ENCODE assay signal across 9 mouse cellular contexts in the genomic region with DNA sequence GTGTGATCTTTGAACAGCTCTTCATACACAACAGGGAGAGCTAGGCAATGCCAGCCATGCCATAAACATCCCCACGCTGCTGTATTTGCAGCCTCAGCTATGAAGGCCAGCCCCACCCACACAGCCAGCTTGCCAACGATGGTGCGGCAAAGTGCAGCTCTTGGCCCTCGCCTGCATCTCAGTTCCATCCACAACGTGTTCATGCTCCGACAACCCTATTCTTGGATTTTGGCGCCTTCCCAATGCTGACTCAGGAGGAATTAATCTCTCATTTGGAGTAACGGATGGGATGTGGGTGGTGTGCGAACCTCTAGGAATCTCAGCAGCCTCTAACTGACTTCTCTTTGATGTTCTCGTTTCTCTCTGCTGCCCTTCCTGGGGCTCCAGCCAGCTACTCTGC. TPM values are rescaled to one million over a fixed set of nuclear protein-coding genes. Genes with fewer than 3 reads are reported as not detected.
A peak's percentile ranks its signal among the peaks of the same experiment; 100 is the strongest.
DNase-seq lines count a peak whose midpoint lies in the region.
"Had no signal": no experiment of that assay in that cellular context is flagged by ENCODE, and none has a peak within 500 bp of the region (broad histone marks: within the 10 kb centered on the region; RNA-seq: fewer than 3 reads in every experiment).

No protein-coding gene starts in this region.

- peak; percentile 22 for DNase-seq in gastrocnemius, adult 18-20 months (ENCODE audit: low spot score)
- no peak for DNase-seq in gastrocnemius, postnatal 4 days (ENCODE audit: low spot score in 2 of 2)
- DNase-seq in retina, postnatal 1 day = peak; percentile 41
- no peak for DNase-seq in retina, embryonic 14.5 days (ENCODE audit: low spot score)
- DNase-seq in left cerebral cortex, adult 11 months (ENCODE audit: low spot score) = peak; percentile 78
- peak; percentile 80 for DNase-seq in right cerebral cortex, postnatal 14 days
- no peak for DNase-seq in thymus, postnatal 25 days
- DNase-seq in yolk sac, embryonic 10.5 days (ENCODE audit: low spot score) = no peak

RNA-seq across cellular contexts. Expression of a gene that starts 46.0 kb away (rescaled TPM):
- total RNA-seq in gastrocnemius, adult 18-20 months (2021) = under 1 TPM; 0.27 to 0.40 TPM
- 1 to 10 TPM; 3.8 to 4.3 TPM for total RNA-seq in gastrocnemius, postnatal 4 days (2021)
- total RNA-seq: common myeloid progenitor, adult 5-6 weeks had no signal

Comparison
In these comparisons a context has a peak if more than half of its experiments do, and no peak if none do; other contexts are left out.
1. DNase-seq: peak in gastrocnemius, adult 18-20 months (single experiment), retina, postnatal 1 day (single experiment), left cerebral cortex, adult 11 months (single experiment) and right cerebral cortex, postnatal 14 days (single experiment); none in gastrocnemius, postnatal 4 days (0 of 2), retina, embryonic 14.5 days (single experiment), thymus, postnatal 25 days (single experiment) and yolk sac, embryonic 10.5 days (single experiment).